Mouse (Mus musculus) frontal cortex, postnatal 36 days (tissue): ENCODE data around the gene Iqgap1.
A peak's percentile ranks its signal among the peaks of the same experiment; 100 is the strongest.

ENCODE experiments used
- DNase-seq, 2 experiments: peaks; one replicate each; pipeline ENCODE4 v3.0.0; 2022; ENCODE audit warnings: low spot score in 2 of 2

Iqgap1 gene

DNA sequence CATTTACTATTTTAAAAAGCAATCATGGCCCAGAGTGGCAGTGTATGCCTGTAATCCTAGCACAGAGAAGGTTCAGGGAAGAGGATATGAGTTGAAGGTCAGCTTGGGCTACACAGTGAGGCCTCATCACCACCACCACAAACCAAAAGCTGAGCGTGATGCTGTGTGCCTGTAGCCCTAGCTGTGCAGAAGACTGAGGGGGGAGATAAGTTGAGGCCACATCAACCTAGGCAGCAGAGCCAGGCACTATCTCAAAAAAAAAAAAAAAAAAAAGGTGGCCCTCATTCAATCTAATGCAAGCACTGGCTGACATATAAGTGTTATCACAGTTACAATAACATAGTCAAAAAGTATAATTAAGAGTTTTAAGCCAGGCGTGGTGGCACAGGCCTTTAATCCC, 106.7 kb downstream of the Iqgap1 start:
- DNase-seq: no peak

DNA sequence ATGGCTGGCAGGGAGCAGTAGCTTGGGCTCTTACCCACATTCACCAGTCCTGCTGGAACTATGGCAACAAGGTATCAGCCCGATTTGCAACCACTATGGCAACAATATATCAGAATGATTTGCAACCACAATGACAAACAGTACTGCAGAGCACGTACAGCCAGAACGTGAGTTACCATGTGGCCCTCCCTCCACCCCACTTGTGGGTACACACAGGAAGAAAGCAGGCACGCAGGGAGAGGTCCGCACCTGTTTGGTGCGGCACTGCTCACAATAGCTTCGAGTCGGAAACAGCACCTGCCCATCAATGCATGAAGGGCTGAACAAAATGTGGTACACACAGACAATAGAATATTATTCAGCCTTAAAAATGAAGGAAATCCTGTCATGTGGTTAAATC, 107.3 kb downstream of the Iqgap1 start:
- no peak for DNase-seq

- DNase-seq: no peak
Observed at GRCm38 (mm10) chr7:80716758-80717157, 109.0 kb downstream of the Iqgap1 start.

DNA sequence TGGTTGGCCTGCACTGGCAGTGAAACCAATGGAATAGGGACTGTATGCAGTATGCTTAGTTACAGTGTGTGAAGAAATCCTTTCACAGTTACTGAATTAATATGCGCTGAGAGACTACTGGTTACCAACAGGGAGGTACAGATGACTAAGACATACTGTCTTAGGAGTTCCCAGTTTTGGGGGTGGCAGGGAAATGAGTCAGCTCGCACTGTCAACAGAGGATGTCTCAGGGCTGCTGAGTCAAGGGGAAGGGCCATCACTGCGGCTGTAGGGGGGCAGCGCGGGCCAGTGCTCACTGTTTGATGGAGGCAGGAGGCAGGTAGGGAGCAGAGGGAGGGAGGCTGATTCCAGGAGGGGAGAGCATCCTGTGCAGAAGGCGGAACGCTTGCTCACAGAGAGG, 110.5 kb downstream of the Iqgap1 start:
- DNase-seq: peak; percentile 45 to 62

- no peak for DNase-seq
Observed at GRCm38 (mm10) chr7:80711496-80711895, 114.3 kb downstream of the Iqgap1 start.

- DNase-seq: no peak
Observed at GRCm38 (mm10) chr7:80710333-80710732, 115.4 kb downstream of the Iqgap1 start.

DNA sequence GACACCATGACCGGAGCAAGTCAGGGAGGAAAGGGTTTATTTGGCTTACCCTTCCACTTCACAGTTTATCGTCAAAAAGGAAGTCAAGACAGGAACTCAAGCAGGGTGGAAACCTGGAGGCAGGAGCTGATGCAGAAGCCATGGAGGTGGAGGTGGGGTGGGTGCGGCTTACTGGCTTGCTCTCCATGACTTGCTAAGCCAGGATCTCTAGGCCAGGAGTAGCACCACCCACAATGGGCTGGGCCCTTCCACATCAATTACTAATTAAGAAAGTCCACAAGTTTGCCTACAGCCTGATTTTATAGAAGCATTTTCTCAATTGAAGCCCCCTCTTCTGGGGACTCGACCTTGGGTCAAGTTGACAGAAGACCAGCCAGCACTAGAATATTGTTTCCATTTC, 121.7 kb downstream of the Iqgap1 start:
- DNase-seq: no peak

- DNase-seq: no peak
Observed at GRCm38 (mm10) chr7:80702510-80702909, 123.3 kb downstream of the Iqgap1 start.

- no peak for DNase-seq
Observed at GRCm38 (mm10) chr7:80699709-80700108, 126.1 kb downstream of the Iqgap1 start.

DNA sequence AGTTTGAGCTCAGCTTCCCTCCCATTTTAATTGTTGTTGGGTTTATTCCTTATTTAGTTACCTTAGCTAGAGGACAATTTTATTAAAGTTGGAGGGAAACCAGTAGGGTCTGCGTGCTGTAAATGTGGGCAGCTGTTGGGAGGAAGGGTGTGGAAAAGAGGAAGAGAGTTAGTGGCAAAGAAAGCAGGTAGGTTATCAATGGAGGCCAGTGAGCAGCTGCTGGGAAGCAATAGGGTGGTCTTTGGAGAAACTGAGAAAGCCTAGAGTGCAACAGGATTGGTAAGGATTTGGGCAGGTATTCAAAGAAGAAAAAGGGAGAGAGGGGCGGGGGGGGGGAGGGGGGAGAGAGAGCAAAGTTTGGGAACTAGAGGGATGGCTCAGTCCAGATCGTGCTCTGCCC, 126.8 kb downstream of the Iqgap1 start:
- DNase-seq: no peak

GRCm38 (mm10) chr7:80697859-80698258, 127.9 kb downstream of the Iqgap1 start:
- DNase-seq: no peak

DNA sequence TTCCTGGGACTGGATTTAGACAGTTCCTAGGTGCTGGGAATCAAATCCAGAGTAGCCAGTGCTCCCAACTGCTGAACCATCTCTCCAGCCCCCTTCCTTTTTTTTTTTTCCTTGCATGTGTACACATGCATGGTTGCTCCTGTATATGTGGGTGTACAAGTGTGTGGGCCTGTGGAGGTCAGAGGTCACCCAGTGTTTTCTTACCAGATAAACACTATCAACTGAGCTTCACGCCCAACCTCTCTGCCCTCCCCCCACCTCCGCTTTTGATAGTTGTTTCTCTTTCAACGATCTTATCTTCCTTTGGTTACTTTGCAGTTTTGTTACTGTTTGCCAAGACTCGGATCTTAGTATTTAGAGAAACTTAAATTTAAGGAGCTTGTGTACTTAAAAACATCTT, 128.9 kb downstream of the Iqgap1 start:
- DNase-seq: no peak

DNA sequence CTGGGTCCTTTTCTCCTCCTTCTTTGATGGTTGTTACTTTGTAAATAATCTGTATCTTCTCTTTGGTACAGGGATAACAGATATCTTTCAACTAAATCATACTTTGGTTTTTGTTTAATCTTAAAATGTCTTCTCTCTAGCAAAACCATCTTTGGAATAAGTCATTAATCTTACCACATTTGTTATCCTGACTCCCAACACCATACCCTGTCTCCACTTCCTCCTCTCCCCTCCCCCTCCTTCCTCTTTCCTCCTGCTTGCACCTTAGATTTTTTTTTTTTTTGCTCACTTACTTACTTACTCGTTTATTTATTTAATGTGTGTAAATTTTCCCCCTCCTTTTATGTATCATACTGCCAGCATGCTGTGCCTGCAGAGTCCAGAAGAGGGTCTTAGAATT, 129.4 kb downstream of the Iqgap1 start:
- no peak for DNase-seq

DNA sequence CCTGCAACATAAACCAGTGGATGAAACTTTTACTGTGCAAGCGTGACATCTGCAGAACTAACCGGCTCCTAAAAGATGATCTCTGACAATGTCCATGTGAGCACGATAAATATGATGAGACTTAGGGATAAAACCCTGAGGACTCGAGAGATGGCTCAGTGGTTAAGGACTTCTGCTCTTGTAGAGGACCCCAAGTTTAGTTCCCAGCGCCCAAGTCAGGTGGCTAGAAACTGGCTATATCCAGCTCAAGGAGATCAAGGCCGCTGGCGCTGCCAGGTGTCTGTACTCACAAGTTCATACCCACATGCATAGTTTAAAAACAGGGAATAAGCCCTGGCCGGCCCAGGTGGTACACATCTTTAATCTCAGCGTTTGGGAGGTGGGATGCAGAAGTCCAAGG, 133.3 kb downstream of the Iqgap1 start:
- DNase-seq: no peak

GRCm38 (mm10) chr7:80691131-80691530, 134.6 kb downstream of the Iqgap1 start:
- peak; percentile 19 to 64 for DNase-seq

- peak; percentile 6 to 11 for DNase-seq
Observed at GRCm38 (mm10) chr7:80689221-80689591, 136.6 kb downstream of the Iqgap1 start.

GRCm38 (mm10) chr7:80688556-80689220, 137.1 kb downstream of the Iqgap1 start, which contains the start of gene Crtc3:
Gene Crtc3 (minus strand): TSS chr7:80688877.
- DNase-seq: peak; percentile 49 to 57

DNA sequence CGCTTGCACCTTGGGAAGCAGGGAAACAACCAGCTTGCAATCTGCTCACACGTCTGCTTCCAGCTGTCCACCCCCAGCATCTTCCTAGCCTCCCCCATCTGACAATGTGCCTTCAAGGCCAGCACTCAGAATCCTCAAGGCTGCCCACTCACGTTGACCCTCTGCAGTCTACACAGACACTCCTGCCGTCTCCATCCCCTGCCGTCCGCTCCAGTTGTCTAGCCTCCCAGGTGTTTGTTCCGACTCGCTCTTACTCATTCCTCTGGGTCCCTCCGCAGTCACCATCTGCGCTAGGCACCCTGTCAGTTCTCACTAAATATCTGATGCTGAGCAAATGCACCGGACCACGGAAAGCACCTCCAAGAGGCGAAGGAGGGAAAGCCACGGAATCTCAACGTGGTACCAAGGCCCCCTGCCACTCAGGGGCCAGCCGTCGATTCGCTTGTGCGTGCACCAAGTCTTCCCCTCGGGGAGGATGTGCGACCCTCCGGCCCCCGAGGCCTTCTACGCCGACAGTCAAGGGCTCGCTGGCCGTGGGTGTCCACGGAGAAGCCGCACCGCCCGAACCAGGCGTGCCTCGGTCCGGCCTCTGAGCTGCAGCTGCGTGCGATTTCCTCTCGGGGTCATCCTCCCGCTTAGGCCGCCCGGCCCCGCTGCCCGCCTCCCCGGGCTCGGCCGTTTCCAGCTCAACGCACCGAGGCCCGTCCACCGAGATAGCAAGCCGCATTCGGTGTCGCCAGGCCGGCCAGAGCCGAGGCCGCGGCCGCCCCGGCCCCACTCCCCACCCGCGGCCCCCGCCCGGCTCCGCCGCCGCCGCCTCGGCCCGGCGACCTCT, 137.8 kb downstream of the Iqgap1 start:
- DNase-seq: peak; percentile 64 to 68

DNA sequence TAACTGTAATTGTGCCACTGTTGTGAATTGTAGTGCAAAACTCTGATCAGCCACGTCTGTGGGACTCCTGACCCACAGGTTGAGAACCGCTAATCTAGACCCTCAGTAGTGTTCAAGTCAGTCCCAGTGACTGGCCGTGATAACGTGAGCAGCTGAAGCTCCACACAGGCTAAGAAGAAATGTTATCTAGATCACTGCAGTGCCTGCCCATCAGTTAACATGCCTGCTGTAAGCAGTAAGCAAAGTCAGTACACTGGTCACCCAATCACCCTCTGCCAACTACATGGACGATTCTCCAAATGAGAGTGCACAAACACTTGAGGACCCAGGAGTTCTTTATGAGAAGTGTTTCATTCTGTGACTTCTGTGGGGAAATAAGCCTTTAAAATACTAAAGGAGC, 140.1 kb downstream of the Iqgap1 start:
- no peak for DNase-seq

GRCm38 (mm10) chr7:80682630-80683029, 143.1 kb downstream of the Iqgap1 start:
- no peak for DNase-seq

DNA sequence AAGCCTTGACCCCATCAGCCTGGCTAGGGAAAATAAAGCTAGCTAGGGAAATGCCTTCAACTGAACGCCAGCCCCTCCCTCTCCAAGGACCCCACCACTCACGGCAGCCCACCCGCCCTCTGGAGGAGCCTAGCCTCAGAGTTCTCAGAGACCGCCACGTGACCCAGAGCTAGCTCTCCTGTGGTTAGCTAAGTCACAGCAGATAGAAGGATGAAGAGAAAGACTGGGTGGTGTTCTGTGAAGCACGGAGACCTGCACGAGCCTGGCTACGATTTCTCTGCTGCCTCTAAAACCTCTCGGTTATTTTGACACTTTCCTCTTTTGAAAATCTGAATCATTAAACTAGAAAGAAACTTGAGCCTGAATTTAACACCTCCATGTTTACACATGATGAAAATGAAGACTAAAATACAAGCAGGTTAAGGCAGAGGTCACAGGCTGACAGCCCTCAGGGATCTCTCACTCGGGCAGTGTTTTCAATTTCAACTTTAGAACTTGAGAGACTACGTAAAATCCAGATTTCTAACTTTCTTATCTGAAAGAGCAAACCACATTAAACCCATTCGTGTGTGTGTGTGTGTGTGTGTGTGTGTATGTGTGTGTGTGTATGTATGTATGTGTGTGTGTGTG, 145.4 kb downstream of the Iqgap1 start:
- no peak for DNase-seq

- no peak for DNase-seq
Observed at GRCm38 (mm10) chr7:80672323-80672722, 153.5 kb downstream of the Iqgap1 start.

DNA sequence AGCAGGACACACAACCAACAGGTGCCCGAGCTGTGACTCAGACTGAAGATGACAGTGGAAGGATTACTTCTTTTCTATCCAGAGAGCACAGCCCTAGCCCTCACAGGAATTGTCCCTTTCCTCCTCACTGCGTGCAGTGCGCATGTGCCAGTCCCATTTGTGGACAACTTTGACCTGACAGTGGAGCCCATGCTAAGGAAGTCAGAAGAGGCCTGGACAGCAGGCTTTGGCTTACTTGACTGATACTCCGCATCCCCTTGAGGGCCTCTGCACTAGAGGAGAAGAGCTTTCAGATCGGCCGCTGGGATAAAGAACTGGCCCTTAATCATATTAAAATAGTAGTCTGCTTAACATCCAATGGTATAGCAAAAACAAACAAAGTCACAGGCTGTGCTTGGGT, 154.9 kb downstream of the Iqgap1 start:
- no peak for DNase-seq
